Mouse (Mus musculus) limb, embryonic 12.5 days (tissue): Measurements from ENCODE around the gene Olfr1243. TPM values are rescaled to one million over a fixed set of nuclear protein-coding genes. Genes with fewer than 3 reads are reported as not detected.
"Not testable (repeated sequence)": the region's sequence is repeated elsewhere in the genome, so short reads cannot be mapped to it uniquely, and the experiment has no call there.

Source experiments
- ATAC-seq: fragments of 200-750 bp; cut with Nextera tagmentation; 2 replicates; pipeline ENCODE4 v1.8.0; 2017; ENCODE audit warnings: low read depth, moderate TSS enrichment; ENCODE audit not compliant: insufficient number of reproducible peaks, insufficient read depth, low FRiP score, low TSS enrichment
- H3K27ac ChIP-seq: fragments of 300-500 bp; sonication (generic); 2 replicates; pipeline ENCODE4 v1.5.1; 2016; ENCODE audit warnings: mild to moderate bottlenecking, moderate library complexity
- H3K27me3 ChIP-seq: fragments of 300-500 bp; sonication (generic); 2 replicates; pipeline ENCODE4 v1.6.1; 2016; ENCODE audit warnings: mild to moderate bottlenecking, moderate library complexity
- H3K36me3 ChIP-seq: fragments of 300-500 bp; sonication (generic); 2 replicates; pipeline ENCODE4 v1.6.1; 2016; ENCODE audit warnings: mild to moderate bottlenecking, moderate library complexity
- H3K4me1 ChIP-seq: fragments of 300-500 bp; sonication (generic); replicated peaks from 2 replicates; pipeline ENCODE4 v1.6.1; 2016
- H3K4me2 ChIP-seq: fragments of 300-500 bp; sonication (generic); 2 replicates; pipeline ENCODE4 v1.6.1; 2016; ENCODE audit warnings: mild to moderate bottlenecking, moderate library complexity
- H3K4me3 ChIP-seq: fragments of 300-500 bp; sonication (generic); replicated peaks from 2 replicates; pipeline ENCODE4 v1.5.1; 2016; ENCODE audit warnings: mild to moderate bottlenecking
- H3K9ac ChIP-seq: fragments of 300-500 bp; sonication (generic); replicated peaks from 2 replicates; pipeline ENCODE4 v1.6.1; 2016; ENCODE audit warnings: mild to moderate bottlenecking, moderate library complexity
- H3K9me3 ChIP-seq: fragments of 300-500 bp; sonication (generic); 2 replicates; pipeline ENCODE4 v1.6.1; 2016; ENCODE audit warnings: mild to moderate bottlenecking, moderate library complexity
- WGBS: fragments of 180-500 bp; shearing (Covaris S2); methylation state at CpG from one replicate; pipeline ENCODE4 v1.1.7; 2016; 5-methylcytosine and 5-hydroxymethylcytosine counted together
- polyA plus RNA-seq: library from polyadenylated mRNA; unstranded; fragments of >200 nt; fragmentation: Nextera tagmentation; extraction: Ambion mirVana; gene quantifications from 2 replicates; pipeline ENCODE4 v1.2.1, GENCODE M21; 2016

Gene Olfr1243
- polyA plus RNA-seq = not detected in 2 replicates

- Histone ChIP-seq H3K4me1 (no peaks in the 10 kb centered on the region), H3K9me3 (no peaks in the 10 kb centered on the region), H3K9ac (no peak within 1 kb of the TSS), H3K4me3 (no peak within 1 kb of the TSS), H3K4me2 (no peak within 1 kb of the TSS), H3K36me3 (no peaks in the 10 kb centered on the region), H3K27me3 (no peaks in the 10 kb centered on the region), H3K27ac (no peak within 1 kb of the TSS)
- 94% methylated on average over 1 of the region's 1 CpGs for WGBS
- ATAC-seq = no peak
These were observed at the start of gene Olfr1243 for GRCm38 (mm10) chr2:89531387-89531786. Gene Olfr1243 (minus strand): TSS chr2:89531487.

GRCm38 (mm10) chr2:89578347-89578746 is 47.1 kb upstream of the Olfr1243 start, which contains the start of gene Olfr1245:
Gene Olfr1245 (minus strand): TSS chr2:89578447.
- 90% methylated on average over 1 of the region's 1 CpGs for WGBS
- Histone ChIP-seq H3K27ac (no peak within 1 kb of the TSS), H3K4me2 (no peak within 1 kb of the TSS), H3K4me1 (no peaks in the 10 kb centered on the region), H3K36me3 (no peaks in the 10 kb centered on the region), H3K9ac (no peak within 1 kb of the TSS), H3K4me3 (no peak within 1 kb of the TSS), H3K9me3 (no peaks in the 10 kb centered on the region), H3K27me3 (no peaks in the 10 kb centered on the region)
- ATAC-seq = no peak

GRCm38 (mm10) chr2:89562706-89563105 is 31.4 kb upstream of the Olfr1243 start:
- not testable (repeated sequence) for H3K4me1 ChIP-seq, H3K9ac ChIP-seq, H3K27me3 ChIP-seq, ATAC-seq, H3K27ac ChIP-seq, H3K4me3 ChIP-seq, H3K36me3 ChIP-seq, H3K9me3 ChIP-seq, H3K4me2 ChIP-seq
- WGBS = 58% methylated on average over 2 of the region's 2 CpGs

GRCm38 (mm10) chr2:89544516-89544915 is 13.2 kb upstream of the Olfr1243 start:
- Histone ChIP-seq H3K4me1 (no peaks in the 10 kb centered on the region), H3K27ac (no peak overlapping the region), H3K27me3 (no peaks in the 10 kb centered on the region), H3K4me3 (no peak overlapping the region), H3K9me3 (no peaks in the 10 kb centered on the region), H3K36me3 (no peaks in the 10 kb centered on the region), H3K9ac (no peak overlapping the region), H3K4me2 (no peak overlapping the region)
- no peak for ATAC-seq
- WGBS = 64% methylated on average over 2 of the region's 2 CpGs

GRCm38 (mm10) chr2:89539923-89540322 is 8.6 kb upstream of the Olfr1243 start:
- Histone ChIP-seq H3K4me2 (no peak overlapping the region), H3K27me3 (no peaks in the 10 kb centered on the region), H3K9me3 (no peaks in the 10 kb centered on the region), H3K27ac (no peak overlapping the region), H3K9ac (no peak overlapping the region), H3K4me1 (no peaks in the 10 kb centered on the region), H3K4me3 (no peak overlapping the region), H3K36me3 (no peaks in the 10 kb centered on the region)
- no peak for ATAC-seq
- WGBS = 69% methylated on average over 1 of the region's 1 CpGs

- H3K27me3 ChIP-seq = no peaks in the 10 kb centered on the region
- no peaks in the 10 kb centered on the region for H3K4me1 ChIP-seq
- no peaks in the 10 kb centered on the region for H3K36me3 ChIP-seq
- 81% methylated on average over 1 of the region's 1 CpGs for WGBS
- ATAC-seq = no peak
- no peak within 1 kb of the TSS for H3K9ac ChIP-seq
- H3K27ac ChIP-seq = no peak within 1 kb of the TSS
- no peak within 1 kb of the TSS for H3K4me2 ChIP-seq
- no peak within 1 kb of the TSS for H3K4me3 ChIP-seq
- no peaks in the 10 kb centered on the region for H3K9me3 ChIP-seq
These were observed 33.1 kb downstream of the Olfr1243 start, which contains the start of gene Olfr1242 for GRCm38 (mm10) chr2:89498235-89498634. Gene Olfr1242 (minus strand): TSS chr2:89498335.

GRCm38 (mm10) chr2:89487026-89487425 is 44.3 kb downstream of the Olfr1243 start, which contains the start of gene Olfr1241:
Gene Olfr1241 (minus strand): TSS chr2:89487126.
- ATAC-seq = no peak
- Histone ChIP-seq H3K4me2 (no peak within 1 kb of the TSS), H3K9ac (no peak within 1 kb of the TSS)

More at GRCm38 (mm10) chr2:89487026-89487425, 44.3 kb downstream of the Olfr1243 start, which contains the start of gene Olfr1241:
- no peaks in the 10 kb centered on the region for H3K27me3 ChIP-seq
- no peaks in the 10 kb centered on the region for H3K36me3 ChIP-seq
- H3K4me3 ChIP-seq = no peak within 1 kb of the TSS
- H3K27ac ChIP-seq = no peak within 1 kb of the TSS
- no peaks in the 10 kb centered on the region for H3K9me3 ChIP-seq
- H3K4me1 ChIP-seq = no peaks in the 10 kb centered on the region

Other genes with a start within 250 kb of the Olfr1243 start
- gene Olfr1229, start 243.5 kb downstream of the Olfr1243 start, polyA plus RNA-seq = not detected in 2 replicates
- gene Olfr1230, start 234.2 kb downstream of the Olfr1243 start, polyA plus RNA-seq = not detected in 2 replicates
- gene Olfr1231, start 224.4 kb downstream of the Olfr1243 start, polyA plus RNA-seq = not detected in 2 replicates
- gene Olfr1232, start 201.8 kb downstream of the Olfr1243 start, polyA plus RNA-seq = not detected in 2 replicates
- not detected in 2 replicates for gene Olfr1233, start 189.1 kb downstream of the Olfr1243 start, polyA plus RNA-seq
- gene Olfr1234, start 166.6 kb downstream of the Olfr1243 start, polyA plus RNA-seq = not detected in 2 replicates
- not detected in 2 replicates for gene Olfr1238, start 121.8 kb downstream of the Olfr1243 start, polyA plus RNA-seq
- not detected in 2 replicates for gene Olfr1239, start 111.1 kb downstream of the Olfr1243 start, polyA plus RNA-seq
- not detected in 2 replicates for gene Olfr1240, start 88.5 kb downstream of the Olfr1243 start, polyA plus RNA-seq
- not detected in 2 replicates for gene Olfr1241, start 44.4 kb downstream of the Olfr1243 start, polyA plus RNA-seq
- not detected in 2 replicates for gene Olfr1242, start 33.2 kb downstream of the Olfr1243 start, polyA plus RNA-seq
- gene Olfr1245, start 47.0 kb upstream of the Olfr1243 start, polyA plus RNA-seq = not detected in 2 replicates
- gene Olfr1246, start 61.7 kb upstream of the Olfr1243 start, polyA plus RNA-seq = not detected in 2 replicates
- gene Olfr1247, start 82.6 kb upstream of the Olfr1243 start, polyA plus RNA-seq = not detected in 2 replicates
- not detected in 2 replicates for gene Olfr1248, start 86.8 kb upstream of the Olfr1243 start, polyA plus RNA-seq
- gene Olfr1249, start 103.5 kb upstream of the Olfr1243 start, polyA plus RNA-seq = not detected in 2 replicates
- not detected in 2 replicates for gene Olfr1250, start 130.0 kb upstream of the Olfr1243 start, polyA plus RNA-seq
- not detected in 2 replicates for gene Olfr1251, start 140.4 kb upstream of the Olfr1243 start, polyA plus RNA-seq
- gene Olfr1252, start 193.5 kb upstream of the Olfr1243 start, polyA plus RNA-seq = not detected in 2 replicates
- not detected in 2 replicates for gene Olfr1253, start 225.6 kb upstream of the Olfr1243 start, polyA plus RNA-seq